Mouse (Mus musculus) hindbrain, embryonic 11.5 days (tissue): ENCODE measurements around the gene Ms4a5. TPM values are rescaled to one million over a fixed set of nuclear protein-coding genes. Genes with fewer than 3 reads are reported as not detected.
"Not testable (repeated sequence)": the region's sequence is repeated elsewhere in the genome, so short reads cannot be mapped to it uniquely, and the experiment has no call there.

Experiments
- ATAC-seq: fragments of 200-750 bp; cut with Nextera tagmentation; 2 replicates; pipeline ENCODE4 v1.8.0; 2017; ENCODE audit warnings: mild to moderate bottlenecking, moderate TSS enrichment, moderate library complexity; ENCODE audit not compliant: low FRiP score
- DNase-seq: peaks from one replicate; pipeline ENCODE4 v3.0.0-alpha.2; 2015; ENCODE audit warnings: low spot score
- H3K27ac ChIP-seq: fragments of 300-500 bp; sonication (generic); 2 replicates; pipeline ENCODE4 v1.5.1; 2014; ENCODE audit warnings: mild to moderate bottlenecking, low read depth, low read length
- H3K27me3 ChIP-seq: fragments of 300-500 bp; sonication (generic); 2 replicates; pipeline ENCODE4 v1.6.1; 2014; ENCODE audit warnings: mild to moderate bottlenecking, low read length, moderate library complexity, mixed read lengths; ENCODE audit not compliant: control insufficient read depth, insufficient read depth
- H3K36me3 ChIP-seq: fragments of 300-500 bp; sonication (generic); 2 replicates; pipeline ENCODE4 v1.6.1; 2014; ENCODE audit warnings: mild to moderate bottlenecking, low read length, moderate library complexity, mixed read lengths; ENCODE audit not compliant: control insufficient read depth, insufficient read depth
- H3K4me1 ChIP-seq: fragments of 300-500 bp; sonication (generic); replicated peaks from 2 replicates; pipeline ENCODE4 v1.6.1; 2014; ENCODE audit warnings: low read length, mixed read lengths; ENCODE audit not compliant: control insufficient read depth, insufficient read depth
- H3K4me2 ChIP-seq: fragments of 300-500 bp; sonication (generic); replicated peaks from 2 replicates; pipeline ENCODE4 v1.6.1; 2014; ENCODE audit warnings: mild to moderate bottlenecking, low read depth, low read length
- H3K4me3 ChIP-seq: fragments of 300-500 bp; sonication (generic); 2 replicates; pipeline ENCODE4 v1.5.1; 2014; ENCODE audit warnings: low read depth, low read length
- H3K9ac ChIP-seq: fragments of 300-500 bp; sonication (generic); 2 replicates; pipeline ENCODE4 v1.6.1; 2014; ENCODE audit warnings: low read depth, low read length
- H3K9me3 ChIP-seq: fragments of 300-500 bp; sonication (generic); 2 replicates; pipeline ENCODE4 v1.6.1; 2016; ENCODE audit warnings: low read length; ENCODE audit not compliant: control insufficient read depth
- WGBS: fragments of 180-500 bp; shearing (Covaris S2); extraction: QIAGEN DNeasy Blood & Tissue Kit; methylation state at CpG from one replicate; pipeline ENCODE4 v1.1.7; 2014; 5-methylcytosine and 5-hydroxymethylcytosine counted together
- polyA plus RNA-seq: library from polyadenylated mRNA; unstranded; fragments of >200 nt; fragmentation: Nextera tagmentation; extraction: Ambion mirVana; gene quantifications from 2 replicates; pipeline ENCODE4 v1.2.1, GENCODE M21; 2014

The Ms4a5 gene
- not detected in 2 replicates for polyA plus RNA-seq

- Histone ChIP-seq H3K36me3 (no peaks in the 10 kb centered on the region), H3K9me3 (no peaks in the 10 kb centered on the region), H3K27me3 (no peaks in the 10 kb centered on the region), H3K9ac (no peak within 1 kb of the TSS), H3K27ac (no peak within 1 kb of the TSS), H3K4me2 (no peak within 1 kb of the TSS), H3K4me3 (no peak within 1 kb of the TSS), H3K4me1 (no peaks in the 10 kb centered on the region)
- no peak for DNase-seq
- no peak for ATAC-seq
- WGBS: 91% methylated on average over 2 of the region's 2 CpGs
These were observed at the start of gene Ms4a5 for GRCm38 (mm10) chr19:11283773-11284172. TSS of gene Ms4a5 (minus strand) at chr19:11283873.

- no peaks in the 10 kb centered on the region for H3K9me3 ChIP-seq
- 89% methylated on average over 1 of the region's 1 CpGs for WGBS
- H3K4me3 ChIP-seq: no peak overlapping the region
- ATAC-seq: no peak
- no peak for DNase-seq
- no peak overlapping the region for H3K27ac ChIP-seq
- H3K4me1 ChIP-seq: no peaks in the 10 kb centered on the region
- H3K36me3 ChIP-seq: no peaks in the 10 kb centered on the region
- H3K27me3 ChIP-seq: no peaks in the 10 kb centered on the region
- no peak overlapping the region for H3K4me2 ChIP-seq
- no peak overlapping the region for H3K9ac ChIP-seq
These were observed 37.5 kb upstream of the Ms4a5 start for GRCm38 (mm10) chr19:11321123-11321522.

DNA sequence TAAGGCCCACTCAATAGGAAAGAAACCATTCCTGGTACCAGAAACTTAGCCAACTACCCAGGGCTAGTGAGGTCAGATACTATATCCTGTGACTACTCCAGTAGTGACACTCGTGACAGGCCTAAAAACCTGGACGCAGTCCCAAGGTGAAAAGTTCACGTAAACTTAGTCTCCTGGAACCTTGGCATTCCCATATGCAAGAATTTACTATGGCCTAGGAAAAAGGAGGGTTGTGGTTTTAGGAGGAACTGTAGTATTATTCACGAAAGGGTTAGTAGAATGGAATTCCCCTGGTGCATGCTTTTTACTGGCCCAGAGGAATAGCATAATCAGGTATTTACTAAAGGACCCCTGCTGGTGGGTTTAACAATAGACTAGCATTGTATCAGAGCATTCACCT is 33.1 kb upstream of the Ms4a5 start:
- no peaks in the 10 kb centered on the region for H3K36me3 ChIP-seq
- no peak for DNase-seq
- no peak overlapping the region for H3K4me3 ChIP-seq
- no peak overlapping the region for H3K9ac ChIP-seq
- ATAC-seq: no peak
- no peaks in the 10 kb centered on the region for H3K27me3 ChIP-seq
- 86% methylated on average over 4 of the region's 4 CpGs for WGBS
- no peak overlapping the region for H3K27ac ChIP-seq
- H3K4me1 ChIP-seq: no peaks in the 10 kb centered on the region
- H3K4me2 ChIP-seq: no peak overlapping the region
- no peaks in the 10 kb centered on the region for H3K9me3 ChIP-seq

DNA sequence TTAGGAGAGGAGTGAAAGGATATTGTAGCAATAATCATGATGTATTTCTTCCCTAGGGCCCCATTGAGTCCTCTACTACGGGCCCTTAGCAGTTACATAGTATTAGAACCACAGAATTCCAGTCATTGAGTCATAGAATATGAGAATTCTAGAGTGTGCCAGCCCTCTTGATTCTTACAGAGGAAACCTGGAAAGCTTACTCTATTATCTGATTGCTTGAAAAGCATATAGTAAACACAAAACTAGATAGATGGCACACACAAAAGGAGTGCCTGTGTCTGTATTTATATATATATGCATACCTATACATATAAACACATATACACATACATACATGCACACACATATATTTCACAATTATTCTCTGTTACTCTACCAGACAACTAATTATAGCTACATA is 30.7 kb upstream of the Ms4a5 start, which contains the start of gene Ms4a14:
Ms4a14 (minus strand) TSS at position 101 of the 400 bp plus-strand sequence.
- H3K27me3 ChIP-seq: no peaks in the 10 kb centered on the region
- H3K27ac ChIP-seq: no peak within 1 kb of the TSS
- H3K4me2 ChIP-seq: no peak within 1 kb of the TSS
- ATAC-seq: no peak
- H3K4me1 ChIP-seq: no peaks in the 10 kb centered on the region
- H3K4me3 ChIP-seq: no peak within 1 kb of the TSS
- WGBS: 71% methylated on average over 1 of the region's 1 CpGs
- no peak within 1 kb of the TSS for H3K9ac ChIP-seq
- no peak for DNase-seq
- H3K9me3 ChIP-seq: no peaks in the 10 kb centered on the region
- no peaks in the 10 kb centered on the region for H3K36me3 ChIP-seq

DNA sequence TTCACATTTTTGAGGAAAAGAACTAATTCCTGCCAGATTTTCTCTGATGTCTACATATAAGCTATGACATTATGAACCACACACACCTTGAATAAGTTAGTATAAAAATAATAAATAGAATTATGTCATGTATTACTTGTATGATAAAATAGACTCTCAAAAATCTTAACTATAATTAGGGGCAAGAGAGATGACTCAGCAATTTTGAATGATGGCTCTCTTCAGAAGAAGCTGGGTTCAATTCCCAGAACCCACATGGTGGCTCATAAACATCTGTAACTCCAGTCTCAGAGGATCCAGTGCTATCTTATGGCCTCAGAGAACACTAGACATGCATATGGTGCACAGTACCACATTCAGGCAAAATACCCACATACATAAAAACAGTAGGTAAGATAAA is 25.2 kb upstream of the Ms4a5 start:
- H3K36me3 ChIP-seq: no peaks in the 10 kb centered on the region
- H3K27me3 ChIP-seq: no peaks in the 10 kb centered on the region
- H3K9me3 ChIP-seq: no peaks in the 10 kb centered on the region
- H3K9ac ChIP-seq: no peak overlapping the region
- H3K27ac ChIP-seq: no peak overlapping the region
- H3K4me2 ChIP-seq: no peak overlapping the region
- no peak overlapping the region for H3K4me3 ChIP-seq
- no peak for ATAC-seq
- H3K4me1 ChIP-seq: no peaks in the 10 kb centered on the region
- DNase-seq: no peak

GRCm38 (mm10) chr19:11299529-11299928 is 15.9 kb upstream of the Ms4a5 start:
- not testable (repeated sequence) for H3K4me1 ChIP-seq, ATAC-seq, H3K9ac ChIP-seq, H3K27ac ChIP-seq, H3K4me2 ChIP-seq, H3K4me3 ChIP-seq, H3K36me3 ChIP-seq, H3K9me3 ChIP-seq, DNase-seq, H3K27me3 ChIP-seq
- 45% methylated on average over 4 of the region's 4 CpGs for WGBS

- no peaks in the 10 kb centered on the region for H3K9me3 ChIP-seq
- ATAC-seq (no peak), DNase-seq (no peak)
- no peak overlapping the region for H3K9ac ChIP-seq
- H3K36me3 ChIP-seq: no peaks in the 10 kb centered on the region
- 52% methylated on average over 2 of the region's 2 CpGs for WGBS
- H3K27ac ChIP-seq: no peak overlapping the region
- no peaks in the 10 kb centered on the region for H3K27me3 ChIP-seq
- no peak overlapping the region for H3K4me3 ChIP-seq
- no peaks in the 10 kb centered on the region for H3K4me1 ChIP-seq
- no peak overlapping the region for H3K4me2 ChIP-seq
These were observed 15.3 kb upstream of the Ms4a5 start for GRCm38 (mm10) chr19:11298939-11299338.

DNA sequence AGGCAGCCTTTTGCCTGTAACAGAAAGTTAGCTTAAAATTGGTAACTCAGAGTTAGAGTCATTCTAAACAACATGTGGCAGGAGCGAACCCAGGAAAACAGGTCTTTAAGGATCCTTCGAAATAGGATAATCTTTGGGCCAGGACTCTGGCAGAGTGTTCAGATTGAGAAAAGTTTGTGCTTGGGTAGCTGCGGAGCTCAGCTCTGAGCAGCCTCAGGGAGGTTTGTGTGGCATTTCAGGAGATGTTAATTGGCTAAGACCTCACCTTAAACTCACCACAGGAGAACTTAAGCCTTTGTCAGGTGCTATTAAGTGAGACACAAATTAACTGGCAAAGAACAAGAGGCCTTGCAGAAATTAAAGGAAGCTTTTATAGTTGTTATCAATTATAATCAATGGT is 9.9 kb upstream of the Ms4a5 start:
- peak; percentile 9 for DNase-seq
- not testable (repeated sequence) for H3K4me3 ChIP-seq, ATAC-seq

DNA sequence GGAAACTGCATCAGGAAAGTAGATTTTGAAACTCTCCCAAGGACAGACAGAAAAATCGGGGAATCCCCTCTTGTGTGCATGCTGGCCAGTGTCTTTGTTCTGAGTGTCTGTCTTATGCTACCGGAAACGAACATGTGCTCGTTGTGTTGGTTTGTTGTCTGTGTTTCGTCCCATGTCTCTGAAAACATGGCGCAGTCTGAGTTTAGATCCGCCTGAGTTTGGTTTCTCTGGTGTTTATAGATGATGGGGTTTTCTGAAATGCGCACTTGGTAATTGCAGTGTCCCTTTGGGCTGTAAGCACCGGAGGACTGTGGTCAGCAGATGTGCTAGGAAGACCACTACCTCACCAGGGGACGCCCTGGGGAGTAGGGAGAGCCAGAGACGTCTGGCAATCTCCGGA is 9.3 kb upstream of the Ms4a5 start:
- no peak for ATAC-seq
- H3K4me1 ChIP-seq: no peaks in the 10 kb centered on the region

More for the DNA sequence above, 9.9 kb upstream of the Ms4a5 start:
- not testable (repeated sequence) for H3K4me2 ChIP-seq, H3K9me3 ChIP-seq, H3K9ac ChIP-seq, H3K36me3 ChIP-seq, H3K27me3 ChIP-seq, H3K4me1 ChIP-seq, H3K27ac ChIP-seq
- 12% methylated on average over 3 of the region's 3 CpGs for WGBS

More for the DNA sequence above, 9.3 kb upstream of the Ms4a5 start:
- H3K36me3 ChIP-seq: no peaks in the 10 kb centered on the region
- no peak overlapping the region for H3K4me3 ChIP-seq
- WGBS: 19% methylated on average over 12 of the region's 12 CpGs
- DNase-seq: peak; percentile 41
- H3K4me2 ChIP-seq: peak overlapping the region; percentile 37
- 0 out of 2 replicates have a peak overlapping the region, but pooled peaks have one; percentile 19 for H3K9ac ChIP-seq
- no peaks in the 10 kb centered on the region for H3K27me3 ChIP-seq
- no peak overlapping the region for H3K27ac ChIP-seq
- no peaks in the 10 kb centered on the region for H3K9me3 ChIP-seq
